Mouse (Mus musculus): ENCODE results near the gene Htr3b. TPM values are rescaled to one million over a fixed set of nuclear protein-coding genes. Genes with fewer than 3 reads are reported as not detected.

Htr3b gene
- polyA plus RNA-seq, 1 experiment from 2014 or later: 0.31 TPM

GRCm38 (mm10) chr9:48903766-48904165 lies 61.0 kb downstream of the Htr3b start:
- DNase-seq (ENCODE audit: low spot score) (no peak), ATAC-seq (ENCODE audit: low FRiP score) (no peak)
- H3K4me3 ChIP-seq (ENCODE audit: low read depth, low read length): no peak overlapping the region
- H3K36me3 ChIP-seq (ENCODE audit: control insufficient read depth, insufficient read depth, low read length): no peaks in the 10 kb centered on the region
- H3K9ac ChIP-seq (ENCODE audit: low read depth, low read length): no peak overlapping the region
- H3K9me3 ChIP-seq (ENCODE audit: control insufficient read depth, low read length): no peaks in the 10 kb centered on the region
- H3K27ac ChIP-seq (ENCODE audit: low read depth, low read length): no peak overlapping the region
- 62% methylated on average over 2 of the region's 2 CpGs for WGBS
- H3K4me1 ChIP-seq (replicated peaks; ENCODE audit: control insufficient read depth, insufficient read depth, low read length): no peaks in the 10 kb centered on the region
- H3K27me3 ChIP-seq (ENCODE audit: control insufficient read depth, insufficient read depth, low read length): no peaks in the 10 kb centered on the region
- no peak overlapping the region for H3K4me2 ChIP-seq (replicated peaks; ENCODE audit: low read depth, low read length)

DNA sequence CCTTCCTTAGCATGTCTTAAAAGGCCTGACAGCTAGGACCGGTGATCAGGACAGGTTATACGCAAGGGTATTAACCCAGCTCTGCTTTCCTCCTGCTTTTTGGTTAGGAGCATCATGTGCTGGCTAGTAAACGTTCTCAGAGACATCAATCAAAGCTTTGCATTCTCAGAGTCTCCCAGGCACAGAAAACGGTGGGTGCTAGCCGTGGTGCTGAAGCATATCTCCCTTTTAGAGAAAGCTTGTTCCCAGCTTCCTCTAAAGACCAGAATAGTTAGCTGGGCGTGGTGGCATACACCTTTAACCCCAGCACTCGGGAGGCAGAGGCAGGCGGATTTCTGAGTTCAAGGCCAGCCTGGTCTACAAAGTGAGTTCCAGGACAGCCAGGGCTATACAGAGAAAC lies 66.2 kb downstream of the Htr3b start:
- 34% methylated on average over 8 of the region's 8 CpGs for WGBS
- Histone ChIP-seq H3K4me2 (replicated peaks; ENCODE audit: low read depth, low read length) (no peak overlapping the region), H3K36me3 (ENCODE audit: control insufficient read depth, insufficient read depth, low read length) (no peaks in the 10 kb centered on the region), H3K9ac (ENCODE audit: low read depth, low read length) (no peak overlapping the region), H3K9me3 (ENCODE audit: control insufficient read depth, low read length) (no peaks in the 10 kb centered on the region), H3K27me3 (ENCODE audit: control insufficient read depth, insufficient read depth, low read length) (peaks cover 2% of the 10 kb centered on the region), H3K27ac (ENCODE audit: low read depth, low read length) (no peak overlapping the region), H3K4me1 (replicated peaks; ENCODE audit: control insufficient read depth, insufficient read depth, low read length) (peaks cover 5% of the 10 kb centered on the region; the same call in 1 of the 2 replicates), H3K4me3 (ENCODE audit: low read depth, low read length) (no peak overlapping the region)
- peak; percentile 64 for DNase-seq (ENCODE audit: low spot score)
- no peak for ATAC-seq (ENCODE audit: low FRiP score)

DNA sequence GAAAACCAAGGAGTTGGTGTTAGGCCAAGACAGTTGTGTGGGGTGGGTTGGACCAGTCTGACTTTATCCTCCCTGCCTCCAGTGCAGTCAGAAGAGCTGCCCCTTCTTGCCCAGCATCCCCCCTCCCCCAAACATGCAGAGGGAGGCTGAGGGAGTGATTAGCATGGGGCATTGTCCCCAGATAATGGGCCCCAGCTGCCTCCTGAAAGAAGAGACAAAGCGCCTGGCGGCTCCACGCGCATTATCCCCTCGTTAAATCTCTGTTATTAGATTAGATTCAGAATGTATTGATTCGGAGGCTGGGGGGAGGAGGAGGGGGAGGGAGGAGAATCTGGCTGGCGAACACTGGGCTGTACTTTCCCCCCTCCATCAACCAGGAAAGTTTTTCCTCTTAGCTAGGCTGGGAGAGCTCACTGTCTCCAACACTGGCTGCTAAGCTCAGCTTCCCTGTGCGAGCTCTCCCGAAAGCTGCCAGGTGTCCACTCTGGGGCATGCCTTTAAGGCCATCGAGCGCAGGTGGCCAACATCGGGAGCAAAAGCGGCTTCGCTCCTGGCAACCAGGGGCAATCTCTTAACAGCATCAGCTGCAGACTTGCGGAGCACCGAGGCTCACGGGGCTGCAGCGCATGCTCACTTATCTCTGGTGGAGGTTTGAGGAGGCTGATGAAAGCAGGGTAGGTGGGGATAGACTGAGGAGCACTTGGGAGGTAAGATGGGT lies 68.8 kb downstream of the Htr3b start:
- DNase-seq (ENCODE audit: low spot score) (peak; percentile 79), ATAC-seq (ENCODE audit: low FRiP score) (peak; percentile 86)
- H3K27ac ChIP-seq (ENCODE audit: low read depth, low read length): peak overlapping the region; percentile 85
- H3K9ac ChIP-seq (ENCODE audit: low read depth, low read length): peak overlapping the region; percentile 44
- H3K4me3 ChIP-seq (ENCODE audit: low read depth, low read length): peak overlapping the region; percentile 16; the same call in 1 of the 2 replicates
- H3K4me2 ChIP-seq (replicated peaks; ENCODE audit: low read depth, low read length): peak overlapping the region; percentile 40
- H3K36me3 ChIP-seq (ENCODE audit: control insufficient read depth, insufficient read depth, low read length): no peaks in the 10 kb centered on the region
- peaks cover 2% of the 10 kb centered on the region for H3K27me3 ChIP-seq (ENCODE audit: control insufficient read depth, insufficient read depth, low read length)
- H3K9me3 ChIP-seq (ENCODE audit: control insufficient read depth, low read length): no peaks in the 10 kb centered on the region
- WGBS: 17% methylated on average over 18 of the region's 18 CpGs
- H3K4me1 ChIP-seq (replicated peaks; ENCODE audit: control insufficient read depth, insufficient read depth, low read length): peaks cover 5% of the 10 kb centered on the region; the same call in 1 of the 2 replicates

- Histone ChIP-seq H3K27ac (ENCODE audit: low read depth, low read length) (no peak overlapping the region), H3K27me3 (ENCODE audit: control insufficient read depth, insufficient read depth, low read length) (peaks cover 2% of the 10 kb centered on the region), H3K4me3 (ENCODE audit: low read depth, low read length) (no peak overlapping the region), H3K9ac (ENCODE audit: low read depth, low read length) (no peak overlapping the region), H3K9me3 (ENCODE audit: control insufficient read depth, low read length) (no peaks in the 10 kb centered on the region), H3K36me3 (ENCODE audit: control insufficient read depth, insufficient read depth, low read length) (no peaks in the 10 kb centered on the region), H3K4me2 (replicated peaks; ENCODE audit: low read depth, low read length) (no peak overlapping the region), H3K4me1 (replicated peaks; ENCODE audit: control insufficient read depth, insufficient read depth, low read length) (peaks cover 5% of the 10 kb centered on the region; the same call in 1 of the 2 replicates)
- WGBS: 65% methylated on average over 6 of the region's 6 CpGs
- no peak for DNase-seq (ENCODE audit: low spot score)
- ATAC-seq (ENCODE audit: low FRiP score): no peak
These were observed 70.0 kb downstream of the Htr3b start for GRCm38 (mm10) chr9:48894755-48895154.

DNA sequence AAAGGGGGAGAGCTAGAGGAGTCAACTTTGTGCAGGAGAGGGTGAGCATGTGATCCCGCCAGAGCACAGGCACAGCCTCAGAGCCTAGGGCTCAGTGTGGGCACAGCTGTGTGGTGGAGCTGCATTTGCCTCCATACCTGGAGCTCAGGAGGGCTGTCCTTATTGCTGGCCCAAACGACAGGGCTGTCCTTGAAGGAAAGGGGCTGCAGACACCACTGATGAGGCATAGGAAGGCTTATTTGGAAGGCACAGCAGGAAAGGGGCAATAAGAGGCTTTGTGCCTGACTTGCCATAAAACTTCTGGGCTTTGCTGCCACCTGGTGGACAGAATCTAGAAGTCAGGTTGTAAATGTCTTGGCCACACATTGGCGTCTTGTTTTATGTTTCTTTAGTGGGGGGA lies 70.8 kb downstream of the Htr3b start:
- WGBS: 30% methylated on average over 3 of the region's 3 CpGs
- H3K9ac ChIP-seq (ENCODE audit: low read depth, low read length): no peak overlapping the region
- DNase-seq (ENCODE audit: low spot score) (peak; percentile 90), ATAC-seq (ENCODE audit: low FRiP score) (no peak)
- no peak overlapping the region for H3K27ac ChIP-seq (ENCODE audit: low read depth, low read length)
- no peak overlapping the region for H3K4me2 ChIP-seq (replicated peaks; ENCODE audit: low read depth, low read length)
- H3K36me3 ChIP-seq (ENCODE audit: control insufficient read depth, insufficient read depth, low read length): no peaks in the 10 kb centered on the region
- H3K4me1 ChIP-seq (replicated peaks; ENCODE audit: control insufficient read depth, insufficient read depth, low read length): peaks cover 5% of the 10 kb centered on the region; the same call in 1 of the 2 replicates
- no peak overlapping the region for H3K4me3 ChIP-seq (ENCODE audit: low read depth, low read length)
- H3K27me3 ChIP-seq (ENCODE audit: control insufficient read depth, insufficient read depth, low read length): peaks cover 2% of the 10 kb centered on the region
- H3K9me3 ChIP-seq (ENCODE audit: control insufficient read depth, low read length): no peaks in the 10 kb centered on the region

DNA sequence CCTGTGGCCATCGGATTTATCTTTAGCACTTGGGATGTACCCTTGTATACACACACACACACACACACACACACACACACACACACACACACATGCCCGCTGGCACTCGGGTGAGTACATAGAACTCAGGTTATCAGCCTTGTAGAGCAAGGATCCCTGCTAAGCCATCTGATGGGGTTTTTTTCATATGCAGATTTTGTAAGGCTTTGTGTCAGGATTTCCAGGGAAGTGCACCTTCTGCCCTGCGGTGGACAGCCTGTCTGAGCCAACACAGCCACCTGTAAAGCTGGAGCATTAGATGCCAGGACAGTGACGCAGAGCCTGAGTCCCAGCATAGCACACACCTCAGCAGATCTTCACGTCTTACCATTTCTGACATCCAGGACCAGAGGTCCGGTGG lies 75.7 kb downstream of the Htr3b start:
- 79% methylated on average over 7 of the region's 7 CpGs for WGBS
- Histone ChIP-seq H3K9me3 (ENCODE audit: control insufficient read depth, low read length) (no peaks in the 10 kb centered on the region), H3K9ac (ENCODE audit: low read depth, low read length) (no peak overlapping the region), H3K36me3 (ENCODE audit: control insufficient read depth, insufficient read depth, low read length) (no peaks in the 10 kb centered on the region), H3K4me2 (replicated peaks; ENCODE audit: low read depth, low read length) (no peak overlapping the region), H3K27me3 (ENCODE audit: control insufficient read depth, insufficient read depth, low read length) (no peaks in the 10 kb centered on the region), H3K4me3 (ENCODE audit: low read depth, low read length) (no peak overlapping the region), H3K4me1 (replicated peaks; ENCODE audit: control insufficient read depth, insufficient read depth, low read length) (no peaks in the 10 kb centered on the region), H3K27ac (ENCODE audit: low read depth, low read length) (no peak overlapping the region)
- DNase-seq (ENCODE audit: low spot score) (no peak), ATAC-seq (ENCODE audit: low FRiP score) (no peak)

Other genes starting within 250 kb of the Htr3b start
- gene Zbtb16, start 128.8 kb downstream of the Htr3b start, polyA plus RNA-seq (2014; fragmentation: Nextera tagmentation; extraction: Ambion mirVana): 8.4 and 10.6 TPM in 2 replicates
- 1.6 and 1.8 TPM in 2 replicates for gene Htr3a, start 53.9 kb downstream of the Htr3b start, polyA plus RNA-seq (2014; fragmentation: Nextera tagmentation; extraction: Ambion mirVana)
- gene Usp28, start 20.4 kb upstream of the Htr3b start, polyA plus RNA-seq (2014; fragmentation: Nextera tagmentation; extraction: Ambion mirVana): 37.9 and 40.1 TPM in 2 replicates
- gene Zw10, start 90.6 kb upstream of the Htr3b start, polyA plus RNA-seq (2014; fragmentation: Nextera tagmentation; extraction: Ambion mirVana): 48.1 and 52.8 TPM in 2 replicates
- gene Tmprss5, start 116.3 kb upstream of the Htr3b start, polyA plus RNA-seq (2014; fragmentation: Nextera tagmentation; extraction: Ambion mirVana): 1.1 and 1.2 TPM in 2 replicates